30 mouse cellular contexts compared by ENCODE assay signal in genomic region chr14:122835487-122836190, GRCm38 (mm10).
DNase-seq lines count a peak whose midpoint lies in the region; ATAC-seq lines count a peak whose summit lies in the region.
"Had no signal": no experiment of that assay in that cellular context is flagged by ENCODE, and none has a peak within 500 bp of the region (broad histone marks: within the 10 kb centered on the region; RNA-seq: fewer than 3 reads in every experiment).

No protein-coding gene starts in this region.

- H3K9me3 ChIP-seq in heart, embryonic 11.5 days (replicated peaks; ENCODE audit: control insufficient read depth, low read length), result no peaks in the 10 kb centered on the region
- H3K9me3 ChIP-seq in midbrain, embryonic 10.5 days (replicated peaks), result no peaks in the 10 kb centered on the region
- H3K9me3 ChIP-seq in midbrain, embryonic 16.5 days (replicated peaks; ENCODE audit: control insufficient read depth, low read length, poor library complexity, severe bottlenecking), result no peaks in the 10 kb centered on the region
- no peaks in the 10 kb centered on the region for H3K9me3 ChIP-seq in intestine, embryonic 16.5 days (ENCODE audit: control insufficient read depth, low read length)
- H3K9me3 ChIP-seq: embryonic facial prominence, embryonic 12.5 days; heart, embryonic 13.5 days; kidney, embryonic 15.5 days; limb, embryonic 12.5 days; lung, embryonic 15.5 days had no signal

- WGBS in heart, embryonic 11.5 days (ENCODE audit: insufficient replicate concordance), result 67% methylated on average over 7 of the region's 7 CpGs
- 56% methylated on average over 7 of the region's 7 CpGs for WGBS in midbrain, embryonic 10.5 days
- 62% methylated on average over 7 of the region's 7 CpGs for WGBS in midbrain, embryonic 16.5 days
- WGBS in intestine, embryonic 16.5 days, result 38% methylated on average over 7 of the region's 7 CpGs

- peak; percentile 59 for DNase-seq in heart, adult 11 months
- peak; percentile 12 for DNase-seq in midbrain, embryonic 10.5 days (ENCODE audit: low spot score)
- DNase-seq in cerebellum, postnatal 36 days, result no peak
- no peak for DNase-seq in adrenal gland, postnatal 4 days (ENCODE audit: low spot score in 2 of 2)
- DNase-seq: adrenal gland, postnatal 10 days; cerebellum, adult 18-20 months; cerebellum, postnatal 10 days; gastrocnemius, adult 2 months; gastrocnemius, postnatal 36 days; heart, adult 2 months; heart, postnatal 10 days; kidney, adult 11 months; kidney, postnatal 25 days; right cerebral cortex, postnatal 4 days; thymus, adult 18-20 months; thymus, postnatal 25 days had no signal

- no peaks in the 10 kb centered on the region for H3K27me3 ChIP-seq in heart, embryonic 11.5 days (ENCODE audit: control insufficient read depth, insufficient read depth, low read length)
- no peaks in the 10 kb centered on the region for H3K27me3 ChIP-seq in midbrain, embryonic 10.5 days (ENCODE audit: low read depth, poor library complexity, severe bottlenecking)
- H3K27me3 ChIP-seq in midbrain, embryonic 16.5 days (ENCODE audit: control insufficient read depth, insufficient read depth, low read depth, low read length), result no peaks in the 10 kb centered on the region
- no peaks in the 10 kb centered on the region for H3K27me3 ChIP-seq in intestine, embryonic 16.5 days (replicated peaks; ENCODE audit: control insufficient read depth, insufficient read depth, low read length)
- H3K27me3 ChIP-seq: embryonic facial prominence, embryonic 12.5 days; heart, embryonic 13.5 days; kidney, embryonic 15.5 days; limb, embryonic 12.5 days; lung, embryonic 15.5 days; Patski had no signal

- H3K4me3 ChIP-seq in heart, embryonic 11.5 days (ENCODE audit: low read depth, low read length), result no peak overlapping the region
- H3K4me3 ChIP-seq in midbrain, embryonic 10.5 days, result no peak overlapping the region
- no peak overlapping the region for H3K4me3 ChIP-seq in midbrain, embryonic 16.5 days (ENCODE audit: low read depth, low read length)
- H3K4me3 ChIP-seq in intestine, embryonic 16.5 days (ENCODE audit: low read length), result no peak overlapping the region
- H3K4me3 ChIP-seq: embryonic facial prominence, embryonic 12.5 days; gastrocnemius, adult 2 months; heart, adult 2 months; heart, embryonic 13.5 days; kidney, embryonic 15.5 days; limb, embryonic 12.5 days; lung, embryonic 15.5 days; myocyte had no signal

- no peak overlapping the region for H3K27ac ChIP-seq in heart, embryonic 11.5 days (ENCODE audit: low read depth, low read length)
- no peak overlapping the region for H3K27ac ChIP-seq in midbrain, embryonic 10.5 days (replicated peaks)
- no peak overlapping the region for H3K27ac ChIP-seq in midbrain, embryonic 16.5 days (ENCODE audit: low read length)
- no peak overlapping the region for H3K27ac ChIP-seq in intestine, embryonic 16.5 days (ENCODE audit: low read length)
- H3K27ac ChIP-seq: embryonic facial prominence, embryonic 12.5 days; gastrocnemius, adult 2 months; heart, adult 2 months; heart, embryonic 13.5 days; kidney, embryonic 15.5 days; limb, embryonic 12.5 days; lung, embryonic 15.5 days; stomach, postnatal 0 days had no signal

- H3K9ac ChIP-seq in heart, embryonic 11.5 days (ENCODE audit: low read depth, low read length), result no peak overlapping the region
- no peak overlapping the region for H3K9ac ChIP-seq in midbrain, embryonic 16.5 days (ENCODE audit: low read depth, low read length)
- no peak overlapping the region for H3K9ac ChIP-seq in intestine, embryonic 16.5 days (ENCODE audit: low read depth, low read length)
- H3K9ac ChIP-seq: embryonic facial prominence, embryonic 12.5 days; heart, embryonic 13.5 days; kidney, embryonic 15.5 days; limb, embryonic 12.5 days; lung, embryonic 15.5 days had no signal

- ATAC-seq in heart, embryonic 11.5 days (replicated peaks; ENCODE audit: insufficient number of reproducible peaks, low FRiP score, low TSS enrichment), result no peak
- ATAC-seq in midbrain, embryonic 16.5 days, result no peak
- peak; percentile 92 for ATAC-seq in intestine, embryonic 16.5 days
- ATAC-seq: forebrain, embryonic 16.5 days; Patski had no signal

- H3K4me2 ChIP-seq in heart, embryonic 11.5 days, result no peak overlapping the region
- no peak overlapping the region for H3K4me2 ChIP-seq in midbrain, embryonic 16.5 days (ENCODE audit: low read length)
- no peak overlapping the region for H3K4me2 ChIP-seq in intestine, embryonic 16.5 days (ENCODE audit: low read depth, low read length)
- H3K4me2 ChIP-seq: embryonic facial prominence, embryonic 12.5 days; heart, embryonic 13.5 days; kidney, embryonic 15.5 days; limb, embryonic 12.5 days; liver, embryonic 11.5 days; lung, embryonic 15.5 days; midbrain, embryonic 11.5 days had no signal

- H3K36me3 ChIP-seq in heart, embryonic 11.5 days (ENCODE audit: control insufficient read depth, insufficient read depth, low read length), result no peaks in the 10 kb centered on the region
- no peaks in the 10 kb centered on the region for H3K36me3 ChIP-seq in midbrain, embryonic 10.5 days
- H3K36me3 ChIP-seq in midbrain, embryonic 16.5 days (ENCODE audit: control insufficient read depth, insufficient read depth, low read length), result peaks cover 2% of the 10 kb centered on the region; the same call in 1 of the 2 replicates
- H3K36me3 ChIP-seq in intestine, embryonic 16.5 days (ENCODE audit: control insufficient read depth, insufficient read depth, low read length), result no peaks in the 10 kb centered on the region
- H3K36me3 ChIP-seq: embryonic facial prominence, embryonic 12.5 days; heart, embryonic 13.5 days; kidney, embryonic 15.5 days; limb, embryonic 12.5 days; lung, embryonic 15.5 days had no signal

- no peaks in the 10 kb centered on the region for H3K4me1 ChIP-seq in heart, embryonic 11.5 days (ENCODE audit: control insufficient read depth, insufficient read depth, low read length)
- peaks cover 10% of the 10 kb centered on the region for H3K4me1 ChIP-seq in midbrain, embryonic 10.5 days
- H3K4me1 ChIP-seq in midbrain, embryonic 16.5 days (ENCODE audit: control insufficient read depth, insufficient read depth, low read length), result no peaks in the 10 kb centered on the region
- 0 out of 2 replicates have a peak, but pooled peaks cover 5% of the 10 kb centered on the region for H3K4me1 ChIP-seq in intestine, embryonic 16.5 days (ENCODE audit: control insufficient read depth, insufficient read depth, low read length)
- H3K4me1 ChIP-seq: kidney, embryonic 15.5 days; lung, embryonic 15.5 days had no signal

Comparison
In these comparisons a context has a peak if more than half of its experiments do, and no peak if none do; other contexts are left out.
1. DNase-seq: peak in heart, adult 11 months (single experiment) and midbrain, embryonic 10.5 days (single experiment); none in cerebellum, postnatal 36 days (0 of 2) and adrenal gland, postnatal 4 days (0 of 2).